Mouse (Mus musculus): ENCODE data around the gene 4930447C04Rik.

- TF ChIP-seq CTCF (IDR thresholded peaks at IDR 0.05; ENCODE audit: borderline replicate concordance, extremely low read depth, insufficient read depth, insufficient read length): no peak
- TF ChIP-seq POLR2A (IDR thresholded peaks at IDR 0.05; ENCODE audit: borderline replicate concordance, extremely low read depth, insufficient read depth, insufficient read length, poor library complexity, severe bottlenecking): no peak
Observed at GRCm38 (mm10) chr12:72854377-72855032, 86.1 kb downstream of the 4930447C04Rik start.

Data from brain, embryonic 14.5 days (tissue).